Comparison of ENCODE assay signal across 19 mouse cellular contexts in the genomic region with DNA sequence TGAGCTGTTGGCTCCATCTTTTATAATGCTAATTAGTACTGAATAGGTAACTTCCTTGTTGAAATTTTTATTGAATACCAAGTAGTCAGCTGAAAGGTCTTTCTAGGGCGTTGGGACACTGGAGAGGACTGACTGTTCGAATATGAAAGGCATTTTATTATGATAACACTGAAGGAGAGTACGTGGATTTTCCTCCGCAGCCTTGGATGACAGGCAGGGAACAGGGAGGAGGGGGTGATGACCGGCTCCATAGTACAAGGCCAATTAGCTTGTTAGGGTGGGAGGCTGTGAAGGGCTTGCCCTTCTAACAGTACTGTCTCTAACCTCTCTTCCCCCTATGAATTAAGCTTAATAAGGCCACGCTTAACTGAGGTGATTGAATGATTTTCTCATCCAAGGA. TPM values are rescaled to one million over a fixed set of nuclear protein-coding genes. Genes with fewer than 3 reads are reported as not detected.
"Had no signal": no experiment of that assay in that cellular context is flagged by ENCODE, and none has a peak within 500 bp of the region (broad histone marks: within the 10 kb centered on the region; RNA-seq: fewer than 3 reads in every experiment).

No protein-coding gene starts in this region.

RNA-seq across cellular contexts. Expression of a gene that starts 10.7 kb away (rescaled TPM):
- polyA plus RNA-seq: heart, adult 2 months; heart, embryonic 11.5 days; heart, embryonic 13.5 days; heart, embryonic 15.5 days; heart, postnatal 0 days; hindbrain, embryonic 11.5 days; hindbrain, embryonic 13.5 days; hindbrain, embryonic 15.5 days; hindbrain, postnatal 0 days; intestine, embryonic 14.5 days; intestine, embryonic 16.5 days; kidney, embryonic 15.5 days; kidney, postnatal 0 days; large intestine, adult 2 months; limb, embryonic 11.5 days; limb, embryonic 13.5 days; limb, embryonic 15.5 days; liver, adult 2 months; liver, embryonic 13.5 days had no signal
